Mouse (Mus musculus) lung, postnatal 0 days (tissue): Measurements from ENCODE around the gene Olfr183.

ENCODE experiments used
- CTCF ChIP-seq: IDR thresholded peaks from 2 replicates; pipeline ENCODE4 v1.5.1; 2016; ENCODE audit warnings: antibody characterized with exemption, mild to moderate bottlenecking
- EP300 ChIP-seq: IDR thresholded peaks from 2 replicates; pipeline ENCODE4 v1.6.1; 2016; ENCODE audit warnings: antibody characterized with exemption, mild to moderate bottlenecking, control low read depth

DNA sequence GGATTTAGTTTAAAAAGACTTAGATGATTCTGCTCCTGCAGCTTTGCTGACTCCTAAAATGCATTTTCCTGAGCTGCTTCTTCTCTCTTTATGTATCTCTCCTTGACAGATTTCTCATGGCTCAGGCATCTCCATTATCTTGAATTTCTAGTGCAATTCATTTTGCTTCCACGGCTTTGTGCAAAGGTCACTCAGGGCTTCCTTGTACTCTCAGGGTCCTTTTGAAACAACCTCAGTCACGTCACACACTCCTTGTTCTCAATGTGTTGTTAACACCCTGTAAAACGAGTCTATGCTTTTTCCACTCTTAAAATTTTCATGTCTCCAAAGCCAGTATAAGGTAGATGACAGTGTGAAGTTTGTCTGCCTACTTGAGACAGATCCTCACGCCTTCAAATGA, 52.4 kb downstream of the Olfr183 start:
- TF ChIP-seq CTCF: no peak
- no peak for TF ChIP-seq EP300
